Mouse (Mus musculus): ENCODE measurements around the gene Ythdf1. TPM values are rescaled to one million over a fixed set of nuclear protein-coding genes. Genes with fewer than 3 reads are reported as not detected.
A peak's percentile ranks its signal among the peaks of the same experiment; 100 is the strongest.

Gene Ythdf1
- total RNA-seq, 2 experiments from 2014 or later, result 54.1 to 54.2 TPM

GRCm38 (mm10) chr2:180941869-180942268 is 21.1 kb upstream of the Ythdf1 start:
- peak overlapping the region; percentile 53; the same call in 1 of the 2 replicates for H3K27ac ChIP-seq
- peak; percentile 37 to 61 for DNase-seq (ENCODE audit: low spot score in 2 of 2)

GRCm38 (mm10) chr2:180940187-180940586 is 19.4 kb upstream of the Ythdf1 start:
- no peak for DNase-seq (ENCODE audit: low spot score in 2 of 2)
- Histone ChIP-seq H3K27ac (no peak overlapping the region), H3K4me3 (no peak overlapping the region)
- TF ChIP-seq CTCF (conservative IDR thresholded peaks at IDR 0.05), result no peak

More at GRCm38 (mm10) chr2:180941869-180942268, 21.1 kb upstream of the Ythdf1 start:
- no peak overlapping the region for H3K4me3 ChIP-seq
- TF ChIP-seq CTCF (conservative IDR thresholded peaks at IDR 0.05), result no peak

GRCm38 (mm10) chr2:180932418-180932817 is 11.7 kb upstream of the Ythdf1 start:
- no peak overlapping the region for H3K4me3 ChIP-seq
- no peak for TF ChIP-seq CTCF (conservative IDR thresholded peaks at IDR 0.05)
- no peak overlapping the region for H3K27ac ChIP-seq
- DNase-seq (ENCODE audit: low spot score in 2 of 2), result no peak

GRCm38 (mm10) chr2:180928723-180929122 is 8.0 kb upstream of the Ythdf1 start, which contains the start of gene Birc7:
TSS of gene Birc7 (plus strand) at chr2:180929023.
- DNase-seq (ENCODE audit: low spot score in 2 of 2), result no peak
- Histone ChIP-seq H3K4me3 (no peak within 1 kb of the TSS), H3K27ac (no peak within 1 kb of the TSS)
- no peak for TF ChIP-seq CTCF (conservative IDR thresholded peaks at IDR 0.05)

GRCm38 (mm10) chr2:180925176-180925575 is 4.4 kb upstream of the Ythdf1 start:
- Histone ChIP-seq H3K27ac (no peak overlapping the region), H3K4me3 (no peak overlapping the region)
- peak; percentile 94 for TF ChIP-seq CTCF (conservative IDR thresholded peaks at IDR 0.05)
- peak; percentile 51 to 82 for DNase-seq (ENCODE audit: low spot score in 2 of 2)

GRCm38 (mm10) chr2:180922739-180923138 is 2.0 kb upstream of the Ythdf1 start:
- DNase-seq (ENCODE audit: low spot score in 2 of 2), result no peak
- no peak overlapping the region for H3K27ac ChIP-seq
- H3K4me3 ChIP-seq, result no peak overlapping the region
- TF ChIP-seq CTCF (conservative IDR thresholded peaks at IDR 0.05), result no peak

- no peak for DNase-seq (ENCODE audit: low spot score in 2 of 2)
- Histone ChIP-seq H3K27ac (peak overlapping the region; percentile 81), H3K4me3 (peak overlapping the region; percentile 97)
- no peak for TF ChIP-seq CTCF (conservative IDR thresholded peaks at IDR 0.05)
Measured at GRCm38 (mm10) chr2:180919913-180920809, 588 bp downstream of the Ythdf1 start.

GRCm38 (mm10) chr2:180915886-180916433 is 4.8 kb downstream of the Ythdf1 start:
- Histone ChIP-seq H3K27ac (peak overlapping the region; percentile 43; the same call in 1 of the 2 replicates), H3K4me3 (no peak overlapping the region)
- no peak for TF ChIP-seq CTCF (conservative IDR thresholded peaks at IDR 0.05)
- no peak for DNase-seq (ENCODE audit: low spot score in 2 of 2)

- TF ChIP-seq CTCF (conservative IDR thresholded peaks at IDR 0.05), result 0 out of 2 replicates have a peak, but pooled peaks have one; percentile 23
- peak in 1 of 2 experiments; percentile 47 for DNase-seq (ENCODE audit: low spot score in 2 of 2)
- no peak overlapping the region for H3K4me3 ChIP-seq
- H3K27ac ChIP-seq, result peak overlapping the region; percentile 61
Measured at GRCm38 (mm10) chr2:180910928-180911327, 9.8 kb downstream of the Ythdf1 start.

- Histone ChIP-seq H3K4me3 (no peak overlapping the region), H3K27ac (peak overlapping the region; percentile 1; the same call in 1 of the 2 replicates)
- no peak for TF ChIP-seq CTCF (conservative IDR thresholded peaks at IDR 0.05)
- DNase-seq (ENCODE audit: low spot score in 2 of 2), result no peak
Measured at GRCm38 (mm10) chr2:180905556-180906221, 15.1 kb downstream of the Ythdf1 start.

GRCm38 (mm10) chr2:180904435-180905208 is 16.1 kb downstream of the Ythdf1 start:
- H3K4me3 ChIP-seq, result no peak overlapping the region
- peak overlapping the region; percentile 19; the same call in 1 of the 2 replicates for H3K27ac ChIP-seq
- no peak for TF ChIP-seq CTCF (conservative IDR thresholded peaks at IDR 0.05)
- no peak for DNase-seq (ENCODE audit: low spot score in 2 of 2)

- peak; percentile 80 for TF ChIP-seq CTCF (conservative IDR thresholded peaks at IDR 0.05)
- H3K27ac ChIP-seq, result no peak overlapping the region
- no peak for DNase-seq (ENCODE audit: low spot score in 2 of 2)
- no peak overlapping the region for H3K4me3 ChIP-seq
Measured at GRCm38 (mm10) chr2:180902086-180902485, 18.7 kb downstream of the Ythdf1 start.

Data from layer of hippocampus, adult 2 months (tissue).